Mouse (Mus musculus): ENCODE measurements around the gene Arhgef2. TPM values are rescaled to one million over a fixed set of nuclear protein-coding genes. Genes with fewer than 3 reads are reported as not detected.

The Arhgef2 gene
- total and polyA plus RNA-seq, 3 experiments, result 26.3 to 37.5 (median 33.3) TPM

GRCm38 (mm10) chr3:88640676-88641075 is 34.9 kb downstream of the Arhgef2 start:
- peak; percentile 36 for DNase-seq

GRCm38 (mm10) chr3:88643078-88643477 is 37.3 kb downstream of the Arhgef2 start:
- no peak for DNase-seq

GRCm38 (mm10) chr3:88645937-88646336 is 40.2 kb downstream of the Arhgef2 start:
- DNase-seq, result no peak

GRCm38 (mm10) chr3:88646426-88646995 is 40.7 kb downstream of the Arhgef2 start:
- DNase-seq, result no peak

DNA sequence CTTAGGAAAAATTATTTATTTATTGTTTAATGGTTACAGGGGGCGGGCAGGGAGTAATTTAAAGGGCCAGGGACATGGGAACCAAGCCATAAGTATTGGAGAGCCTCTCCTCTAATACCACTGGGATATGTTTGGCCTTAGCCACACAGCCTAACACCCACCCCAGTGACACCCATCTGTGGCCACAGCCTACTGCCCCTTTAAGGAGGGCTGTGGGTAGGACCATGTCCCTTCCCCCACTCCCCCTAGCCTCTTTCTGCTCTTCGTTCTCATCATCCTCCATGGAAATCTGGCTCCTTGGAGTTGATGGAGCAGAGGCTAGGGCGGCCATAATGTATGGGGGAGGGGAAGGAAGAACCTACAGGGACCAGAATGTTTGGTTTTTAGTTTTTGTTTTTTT is 41.3 kb downstream of the Arhgef2 start:
- DNase-seq, result no peak

GRCm38 (mm10) chr3:88647779-88648413 is 42.1 kb downstream of the Arhgef2 start:
- DNase-seq, result no peak

DNA sequence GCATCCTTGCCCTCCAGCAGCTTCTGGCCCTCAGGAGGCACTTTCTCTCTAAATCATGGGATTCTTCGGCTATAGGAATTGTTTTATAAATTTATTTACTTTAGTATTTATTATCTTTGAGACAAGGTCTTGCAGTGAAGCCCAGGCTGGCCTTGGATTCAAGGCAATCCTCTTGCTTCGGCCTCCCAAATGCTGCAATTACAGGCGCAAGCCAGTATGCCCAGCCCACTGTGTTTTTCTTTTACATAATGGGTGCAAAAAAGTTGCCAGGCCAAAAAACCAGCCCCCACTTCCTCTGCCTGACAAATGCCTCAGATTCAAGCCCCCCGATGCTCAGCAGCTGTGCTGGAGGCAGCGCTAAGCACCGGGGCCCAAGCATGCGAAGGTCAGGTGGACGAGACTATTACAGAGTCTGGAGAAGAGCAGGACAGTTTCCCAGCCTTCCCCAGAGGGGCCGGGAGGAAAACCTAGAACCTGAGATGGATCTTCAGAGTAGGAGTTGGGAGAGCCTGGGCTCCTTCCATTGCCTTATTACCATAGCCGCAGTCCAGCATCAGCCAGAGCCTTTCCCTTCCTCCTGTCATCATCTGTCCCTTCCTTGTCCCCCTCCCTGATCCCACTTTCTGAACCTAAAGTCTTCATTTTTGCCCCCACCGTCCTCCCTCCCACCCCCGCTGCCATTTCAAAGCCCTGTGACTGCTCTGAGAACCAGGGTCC is 42.8 kb downstream of the Arhgef2 start:
- peak; percentile 47 for DNase-seq

DNA sequence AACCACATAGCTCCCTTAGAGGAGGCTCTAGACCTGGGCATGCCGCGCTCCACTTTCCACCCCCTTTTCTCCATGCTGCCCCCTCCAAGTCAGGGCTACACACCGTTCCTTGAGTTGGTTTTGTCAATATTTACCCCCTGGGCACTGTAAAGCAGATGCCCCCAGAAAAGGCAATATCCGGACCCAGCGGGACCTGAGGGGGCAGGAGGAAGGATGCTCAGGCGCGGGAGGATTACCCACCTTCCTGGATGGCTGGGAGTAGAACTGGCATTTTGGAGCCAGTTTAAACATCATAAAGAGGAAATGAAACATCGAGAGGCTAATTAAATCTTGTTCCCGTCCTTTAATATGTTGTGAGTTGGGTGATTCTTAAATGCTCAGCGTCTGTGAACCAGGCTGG is 43.4 kb downstream of the Arhgef2 start:
- no peak for DNase-seq

DNA sequence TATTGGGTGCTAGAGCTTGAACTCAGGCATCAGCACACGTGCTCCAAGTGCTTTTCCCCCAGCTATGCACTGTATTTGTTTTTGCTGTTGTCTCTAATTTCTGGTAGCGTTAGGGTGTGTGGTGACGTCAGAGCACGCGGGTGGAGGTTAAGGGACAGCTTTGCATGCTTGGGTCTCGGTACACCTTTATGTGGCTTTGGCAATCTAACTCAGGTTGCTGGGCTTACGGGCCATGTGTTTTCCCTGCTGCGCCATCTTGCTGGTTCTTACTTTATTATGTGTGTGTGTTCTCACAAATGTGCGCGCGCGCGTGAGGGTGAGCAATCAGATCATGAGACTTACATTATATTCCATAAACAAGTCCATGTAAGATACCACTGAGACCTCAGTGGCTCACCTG is 44.2 kb downstream of the Arhgef2 start:
- no peak for DNase-seq

GRCm38 (mm10) chr3:88650713-88651504 is 45.1 kb downstream of the Arhgef2 start:
- DNase-seq, result no peak

- no peak for DNase-seq
These were observed 46.2 kb downstream of the Arhgef2 start for GRCm38 (mm10) chr3:88651669-88652618.

- DNase-seq, result no peak
These were observed 47.2 kb downstream of the Arhgef2 start, which contains the start of gene Rxfp4 for GRCm38 (mm10) chr3:88652846-88653515. Gene Rxfp4, minus strand, starts transcription at chr3:88653142.

GRCm38 (mm10) chr3:88653516-88654370 is 48.0 kb downstream of the Arhgef2 start:
- no peak for DNase-seq

- peak; percentile 48 for DNase-seq
These were observed 48.9 kb downstream of the Arhgef2 start for GRCm38 (mm10) chr3:88654621-88655020.

DNA sequence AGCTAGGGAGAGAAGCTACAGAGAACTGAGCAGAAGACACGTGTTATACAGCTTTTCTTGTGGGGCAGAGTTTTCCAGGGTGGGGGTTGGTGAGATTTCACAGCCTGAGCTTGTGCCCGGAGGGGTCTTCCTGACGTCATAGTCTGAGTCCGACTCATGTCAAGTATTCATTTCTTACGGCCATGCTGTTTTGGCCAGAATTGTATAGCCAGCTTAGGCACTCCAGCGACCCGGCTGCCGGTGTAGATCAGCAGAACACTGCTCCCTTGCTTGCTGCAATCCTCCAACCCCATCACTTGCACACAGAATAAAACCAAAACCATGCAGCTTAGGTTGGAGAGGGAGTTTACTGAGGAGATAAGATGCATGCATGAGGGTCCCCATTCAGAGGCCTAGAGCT is 49.9 kb downstream of the Arhgef2 start:
- DNase-seq, result no peak

DNA sequence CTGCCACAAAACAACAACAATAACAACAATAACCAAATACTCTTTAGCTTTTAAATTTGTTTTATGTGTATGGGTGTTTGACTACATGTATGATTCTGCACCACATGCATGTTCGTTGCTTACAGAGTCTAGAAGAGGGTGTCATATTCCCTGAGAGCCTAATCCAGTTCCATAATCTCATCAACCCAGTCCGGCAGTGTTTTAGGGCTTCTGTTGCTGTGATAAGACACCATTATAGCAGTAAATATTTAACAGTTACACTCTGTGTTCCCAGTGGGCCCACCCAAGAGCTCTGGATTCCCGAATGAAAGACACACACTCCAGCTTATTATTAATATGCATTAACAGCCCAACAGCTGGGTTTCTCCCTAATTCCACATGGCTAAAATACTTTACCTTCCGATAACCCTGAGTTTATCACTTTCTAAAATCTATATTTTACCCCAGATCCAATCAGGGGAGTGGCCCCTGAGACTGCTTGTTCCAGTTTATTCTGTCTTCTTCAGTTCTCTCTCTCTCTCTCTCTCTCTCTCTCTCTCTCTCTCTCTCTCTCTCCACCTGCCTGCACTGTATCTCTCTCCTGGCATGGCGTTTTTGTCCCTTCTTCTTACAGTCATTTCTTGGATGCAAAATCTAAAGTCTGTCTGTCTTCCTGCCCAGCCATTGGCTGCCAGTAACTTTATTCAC is 52.8 kb downstream of the Arhgef2 start:
- no peak for DNase-seq

DNA sequence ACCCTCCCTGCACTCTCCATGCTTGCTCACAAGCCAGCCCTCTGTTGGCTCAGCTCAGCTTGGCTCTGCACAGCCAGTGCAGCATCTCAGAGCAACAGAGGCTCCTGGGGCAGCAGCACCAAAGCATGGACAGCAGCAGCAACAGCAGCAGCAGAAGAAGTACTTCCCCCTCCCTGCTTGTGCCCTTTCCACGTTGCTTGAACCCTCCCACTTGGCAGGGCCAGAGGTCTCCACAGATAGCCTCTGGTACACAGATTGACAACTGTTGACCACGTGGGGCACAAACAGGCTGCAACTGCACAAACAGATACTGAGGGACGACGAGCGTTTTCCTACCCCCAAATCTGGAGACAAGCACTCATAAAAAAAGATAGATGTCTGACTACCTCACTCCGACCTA is 54.0 kb downstream of the Arhgef2 start:
- no peak for DNase-seq

DNA sequence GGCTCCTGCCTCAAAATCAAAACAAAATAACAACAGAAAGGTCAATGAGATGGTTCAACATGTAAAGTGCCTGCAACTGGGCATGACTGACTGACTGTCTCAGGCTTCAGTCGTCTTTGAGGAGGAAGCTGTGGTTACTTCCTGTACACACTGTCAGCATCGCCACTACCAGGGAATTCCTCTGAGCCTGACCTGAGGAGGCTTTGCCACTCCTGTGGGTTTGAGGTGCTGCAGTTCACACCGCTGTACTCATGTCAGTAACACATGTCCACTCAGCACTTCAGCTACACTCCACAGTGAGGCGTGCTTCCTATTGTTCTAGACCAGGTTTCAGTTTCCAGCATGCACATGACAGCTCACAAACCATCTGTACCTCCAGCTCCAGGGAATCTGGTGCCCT is 58.3 kb downstream of the Arhgef2 start:
- DNase-seq, result no peak

- peak; percentile 77 for DNase-seq
These were observed 71.6 kb downstream of the Arhgef2 start for GRCm38 (mm10) chr3:88677399-88677798.

Measured in adrenal gland, adult 2 months (tissue).